Mouse (Mus musculus) heart, postnatal 25 days (tissue): ENCODE measurements around the gene Gpr63. TPM values are rescaled to one million over a fixed set of nuclear protein-coding genes. Genes with fewer than 3 reads are reported as not detected.
"Not testable (repeated sequence)": the region's sequence is repeated elsewhere in the genome, so short reads cannot be mapped to it uniquely, and the experiment has no call there.

Experiments used
- DNase-seq: peaks from one replicate; pipeline ENCODE4 v3.0.0; 2022; ENCODE audit warnings: low spot score
- intact Hi-C: fragments of 180-260 bp; cut with DNase I; formaldehyde crosslinking; loops from one replicate; pipeline ENCODE4 v1.15.1; 2025
- total RNA-seq, 2 experiments: library from RNA; stranded (reverse); gene quantifications; 2 replicates each; pipeline ENCODE4 v1.2.3; 2021

Gpr63 gene
- total RNA-seq, 2 experiments from 2014 or later: 1.3 to 2.0 TPM

DNA sequence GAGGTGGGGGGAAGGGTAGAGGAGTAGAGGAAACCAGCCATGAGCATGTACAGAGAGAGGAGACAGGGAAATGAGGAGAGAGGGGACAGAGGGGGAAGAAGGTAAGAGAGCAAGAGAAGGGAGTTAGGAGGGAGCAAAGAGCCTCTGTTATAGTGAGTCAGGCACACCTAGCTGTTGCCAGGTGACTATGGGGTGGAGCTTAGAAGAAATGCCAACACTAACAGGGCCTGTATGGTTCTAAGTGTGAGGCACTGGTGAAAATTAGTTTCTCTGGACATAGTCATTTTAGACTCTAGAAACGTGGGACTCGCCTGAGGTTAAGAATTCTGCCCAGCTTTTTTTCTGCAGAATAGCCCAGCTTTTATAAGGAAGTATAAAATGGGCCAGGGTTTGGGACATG, 71.1 kb downstream of the Gpr63 start:
- no peak for DNase-seq
- intact Hi-C loops: no loop called here

DNA sequence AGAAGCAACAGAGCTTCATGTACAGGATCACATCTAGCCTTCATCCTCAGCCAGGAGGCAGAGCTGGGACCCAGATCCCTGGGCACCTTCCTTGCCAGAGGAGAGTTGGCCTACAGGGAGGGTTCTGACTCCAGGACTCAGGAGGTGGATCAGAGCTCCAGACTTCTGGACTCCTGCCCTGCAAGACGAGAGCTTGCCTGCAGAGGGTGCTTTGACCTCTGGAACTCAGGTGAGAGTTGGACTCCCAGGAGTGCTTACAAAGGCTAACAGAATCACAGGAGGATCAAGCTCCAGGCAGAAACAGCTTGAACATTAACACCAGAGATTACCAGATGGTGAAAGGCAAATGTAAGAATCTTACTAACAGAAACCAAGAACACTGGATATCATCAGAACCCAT, 89.3 kb downstream of the Gpr63 start:
- DNase-seq: not testable (repeated sequence)

More for the DNA sequence above, 89.3 kb downstream of the Gpr63 start:
- intact Hi-C loops: not testable (repeated sequence)

Other genes with a start within 250 kb of the Gpr63 start
- 1 to 10 TPM in 1 of 2 experiments, under 1 TPM in 1; 0.73 to 1.2 TPM for gene Klhl32, start 115.3 kb upstream of the Gpr63 start, total RNA-seq
- gene Ndufaf4, start 68.3 kb upstream of the Gpr63 start, total RNA-seq: 10 to 100 TPM; 67.2 to 74.2 TPM